Mouse (Mus musculus) c-Kit-positive CD71-positive TER-119-positive erythroid progenitor cells, embryonic 14.5 days (primary cell): ENCODE data around the gene Sdk2.

Experiments used
- DNase-seq: peaks from one replicate; pipeline ENCODE4 v3.0.0-alpha.2; 2013; ENCODE audit warnings: low spot score

Gene Sdk2

DNA sequence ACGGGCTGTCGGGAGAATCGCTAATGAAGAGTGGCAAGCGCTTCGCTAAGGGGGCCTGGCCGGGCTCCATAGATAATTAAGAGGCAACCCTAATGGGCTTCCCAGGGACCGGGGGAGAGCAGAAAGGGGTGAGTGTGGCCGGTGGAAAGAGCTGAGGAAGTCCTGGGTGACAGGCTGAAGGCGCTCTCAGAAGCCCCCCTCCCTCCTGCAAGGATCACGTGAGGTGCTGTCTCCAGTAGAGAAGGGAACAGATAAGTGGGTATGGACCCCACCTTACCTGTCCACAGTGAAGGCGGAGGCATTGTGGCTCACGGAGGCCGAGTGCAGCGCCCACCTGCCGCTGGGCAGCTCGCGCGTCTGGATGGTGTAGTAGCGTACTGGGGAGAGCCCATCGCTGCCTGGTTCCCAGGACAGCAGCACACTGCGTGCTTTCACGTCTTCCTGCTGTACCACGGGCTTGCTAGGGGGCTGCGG lies 238.7 kb downstream of the Sdk2 start:
- DNase-seq: no peak

DNA sequence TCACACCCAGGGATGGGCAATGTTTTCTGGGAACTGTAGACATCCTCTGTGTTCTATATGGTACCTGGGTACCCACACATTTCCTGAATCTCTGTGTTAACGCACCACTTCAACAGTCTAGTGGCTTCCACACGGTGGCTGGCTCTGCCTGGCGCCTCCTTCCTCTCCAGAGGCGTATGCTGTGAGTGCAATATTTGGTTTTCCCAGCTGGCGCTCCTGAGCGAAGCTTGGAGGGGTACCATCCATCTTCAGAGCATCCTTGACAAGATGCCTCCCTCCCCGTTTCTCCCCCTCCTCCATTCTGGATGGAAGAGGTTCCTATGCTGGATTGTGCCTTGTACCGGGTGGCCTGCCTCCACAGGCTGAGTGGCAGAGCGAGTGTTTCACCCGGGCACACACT lies 246.8 kb downstream of the Sdk2 start:
- DNase-seq: no peak

DNA sequence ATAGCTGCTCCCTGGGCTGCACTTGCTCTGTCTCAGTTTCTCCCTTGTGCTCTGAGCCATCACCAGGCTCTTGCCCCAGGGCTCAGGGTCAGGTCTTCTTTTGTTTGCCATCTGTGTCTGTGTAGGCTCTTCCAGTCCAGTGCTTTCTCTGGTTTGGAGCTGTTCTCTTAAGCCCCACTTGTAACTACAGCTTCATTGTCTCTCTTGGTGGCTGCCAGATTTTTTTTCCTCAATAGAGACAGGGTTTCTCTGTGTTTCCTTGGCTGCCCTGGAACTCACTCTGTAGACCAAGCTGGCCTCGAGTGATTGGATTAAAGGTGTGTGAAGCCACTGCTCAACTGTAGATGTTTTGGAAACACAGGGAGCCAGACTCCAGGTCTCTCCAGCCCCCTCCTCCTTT lies 247.8 kb downstream of the Sdk2 start:
- no peak for DNase-seq

DNA sequence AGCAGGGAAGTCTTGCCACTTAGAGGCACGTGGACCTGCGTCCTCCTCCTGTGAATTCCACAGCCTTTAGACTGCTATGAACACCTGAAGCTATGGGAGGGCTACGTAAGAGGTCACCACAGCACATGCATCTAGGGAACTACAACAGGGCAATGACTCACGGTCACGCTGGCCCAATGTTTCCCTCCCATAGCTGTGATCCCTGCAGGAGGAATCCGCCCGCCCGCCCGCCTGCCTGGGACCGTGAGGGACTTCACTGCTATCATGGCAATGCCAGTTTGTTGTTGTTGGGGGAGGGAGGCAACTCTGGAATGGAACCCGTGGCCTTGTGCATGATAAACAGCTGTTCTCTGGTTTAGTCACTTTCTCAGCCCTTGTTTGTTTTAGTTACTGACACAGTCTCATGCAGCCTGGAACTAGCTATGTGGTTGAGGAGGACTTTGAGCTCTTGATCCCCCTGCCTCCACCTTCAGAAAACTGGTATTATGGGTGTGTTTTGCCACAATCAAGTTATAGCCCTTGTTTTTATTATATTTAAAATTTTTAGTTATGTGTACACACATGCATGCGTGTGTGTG lies 249.8 kb downstream of the Sdk2 start:
- DNase-seq: no peak

DNA sequence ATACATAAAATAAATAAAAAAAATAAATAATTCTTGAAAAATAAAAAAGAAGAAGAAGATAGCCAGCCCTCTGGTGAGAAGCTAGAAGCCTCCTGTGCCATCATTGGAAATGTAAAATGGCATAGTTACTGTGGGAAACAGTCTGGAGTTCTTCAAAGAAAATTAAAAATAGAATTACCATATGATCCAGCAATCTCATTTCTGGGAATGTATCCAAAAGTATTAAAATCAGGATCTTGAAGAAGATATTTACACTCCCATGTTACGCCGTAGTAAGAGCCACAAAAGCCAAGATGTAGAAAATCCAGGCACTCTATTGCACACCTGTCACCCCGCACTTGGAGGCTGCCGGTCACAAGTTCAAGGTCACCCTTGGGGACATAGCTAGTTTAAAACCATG lies 250.4 kb downstream of the Sdk2 start:
- no peak for DNase-seq

DNA sequence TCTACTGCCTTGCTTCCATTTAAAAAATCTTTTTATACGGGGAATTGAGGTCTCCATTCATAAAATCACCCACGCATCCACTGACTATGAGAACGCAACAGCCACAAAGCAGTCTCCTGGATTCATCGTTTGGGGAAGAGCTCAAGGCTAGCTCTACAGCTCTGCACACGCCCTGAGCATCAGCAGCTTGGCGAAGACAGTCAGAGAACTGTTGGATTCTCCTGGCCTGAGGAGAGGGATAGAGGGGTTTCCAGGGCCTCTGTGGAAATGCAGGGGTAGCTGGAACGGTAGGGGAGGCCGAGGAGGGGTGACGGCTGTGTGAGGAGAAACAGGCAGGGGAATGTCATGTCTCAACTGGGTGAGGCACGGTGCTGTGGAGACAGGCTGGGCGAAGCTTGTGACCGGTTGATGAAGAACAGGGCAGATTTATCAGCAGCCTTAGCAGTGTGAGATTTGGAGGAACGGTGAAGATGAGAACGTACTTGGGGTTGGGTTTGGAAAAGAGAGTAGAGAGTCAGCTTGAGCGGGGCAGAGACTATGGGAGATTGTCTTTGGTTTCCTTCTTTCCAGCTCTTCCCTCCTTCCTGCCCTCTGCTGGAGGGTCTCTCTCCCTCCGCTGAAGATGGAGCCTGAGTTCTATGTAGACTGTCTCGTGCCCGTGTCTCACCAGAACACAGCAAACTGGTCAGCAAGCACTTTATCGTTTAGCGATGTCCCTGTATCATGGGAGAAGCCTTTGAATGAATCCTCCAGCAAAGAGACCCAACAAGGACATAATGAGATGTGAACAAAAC lies 255.1 kb downstream of the Sdk2 start:
- no peak for DNase-seq

DNA sequence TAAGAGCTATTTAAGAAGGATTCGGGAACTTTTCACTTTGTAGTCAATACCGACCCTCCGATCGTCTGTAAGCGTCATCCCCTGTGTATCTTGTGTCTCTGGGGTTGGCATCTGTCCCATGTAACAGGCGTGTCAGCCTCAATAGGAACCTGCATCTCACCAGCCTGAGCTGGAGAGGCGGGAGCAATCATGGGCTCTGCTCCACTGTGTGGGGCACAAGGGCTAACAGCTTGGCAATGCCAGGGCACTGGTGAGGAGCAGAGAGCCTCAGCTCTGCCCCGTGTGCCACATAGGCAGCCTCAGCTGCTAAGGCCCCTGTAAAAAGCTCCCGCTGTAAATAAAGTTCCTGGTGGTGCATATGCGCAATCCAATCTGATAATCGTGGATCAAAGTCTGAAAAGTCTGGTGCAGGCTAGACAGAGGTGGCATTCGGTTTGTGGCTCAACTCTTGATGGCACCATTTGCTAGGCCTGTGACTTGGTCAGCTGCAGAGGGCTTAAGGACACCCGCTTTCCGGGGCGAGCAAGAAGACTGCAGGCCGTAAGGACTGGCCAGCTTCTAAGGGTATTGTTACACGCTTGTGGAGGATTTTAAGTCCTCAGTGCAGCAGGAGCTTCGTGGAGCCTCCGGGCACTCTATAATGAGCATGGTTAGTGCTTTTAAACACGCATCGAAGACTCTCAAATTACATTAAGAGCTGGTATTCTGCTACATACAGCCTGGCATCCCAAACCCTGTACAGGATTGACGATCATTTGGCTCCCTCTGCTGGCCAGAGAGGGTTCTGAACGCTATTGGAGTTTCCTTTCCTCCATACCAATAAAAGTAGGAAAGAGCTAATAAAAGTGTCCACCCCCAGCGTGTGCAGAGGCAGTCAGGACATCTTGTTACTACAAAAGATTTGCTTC lies 256.0 kb downstream of the Sdk2 start:
- peak; percentile 77 for DNase-seq

DNA sequence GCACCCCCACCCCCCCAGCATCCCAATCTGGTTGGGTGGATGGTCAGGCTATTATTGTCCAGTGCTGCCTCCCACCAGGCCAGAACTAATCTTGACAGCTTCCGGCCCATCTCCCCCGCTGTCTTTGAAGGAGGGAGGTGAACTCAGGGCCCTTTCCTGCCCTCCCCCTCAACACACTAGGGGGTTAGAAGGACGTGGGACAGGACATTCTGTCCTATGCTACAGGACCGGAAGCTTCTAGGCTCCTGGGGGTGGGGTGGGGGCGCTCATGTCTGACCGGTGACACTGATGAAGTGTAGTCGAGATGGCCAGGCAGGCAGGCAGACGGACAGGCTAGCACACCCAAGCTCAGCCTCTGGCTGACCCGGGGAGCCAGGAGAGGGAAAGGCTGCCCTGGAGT lies 259.8 kb downstream of the Sdk2 start:
- DNase-seq: no peak

DNA sequence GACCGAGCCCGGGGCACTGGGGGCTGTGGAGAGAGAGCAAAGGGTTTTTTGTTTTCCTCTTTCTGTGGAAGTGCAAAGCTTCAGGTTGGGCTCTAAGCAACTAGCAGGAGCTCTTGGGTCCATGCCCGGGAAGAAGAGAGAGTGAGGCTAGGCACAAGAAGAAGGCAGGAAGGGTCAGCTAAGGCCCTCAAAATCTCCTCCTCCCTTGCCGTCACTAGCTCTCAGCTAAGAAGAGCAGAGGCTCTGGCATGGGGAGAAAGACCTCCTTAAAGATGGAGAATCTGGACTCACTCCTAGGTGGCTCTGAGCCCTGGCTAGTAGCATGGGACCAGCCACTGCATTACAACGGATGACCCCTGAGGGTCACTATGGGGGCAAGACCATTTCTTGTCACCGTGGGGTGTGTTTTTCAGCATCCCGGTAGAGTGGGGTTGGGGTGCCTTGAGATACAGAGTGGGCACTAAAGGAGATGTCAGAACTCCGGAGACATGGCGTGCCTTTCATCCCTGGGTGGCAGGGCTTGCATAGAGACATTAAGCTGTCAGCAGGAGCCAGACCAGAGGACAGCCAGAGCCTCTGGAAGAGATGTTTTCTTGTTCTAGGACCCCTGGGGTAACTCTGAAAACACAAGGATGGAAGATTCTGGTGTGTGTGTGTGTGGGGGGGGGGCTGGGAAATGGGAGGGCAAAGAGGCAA lies 260.3 kb downstream of the Sdk2 start:
- no peak for DNase-seq

DNA sequence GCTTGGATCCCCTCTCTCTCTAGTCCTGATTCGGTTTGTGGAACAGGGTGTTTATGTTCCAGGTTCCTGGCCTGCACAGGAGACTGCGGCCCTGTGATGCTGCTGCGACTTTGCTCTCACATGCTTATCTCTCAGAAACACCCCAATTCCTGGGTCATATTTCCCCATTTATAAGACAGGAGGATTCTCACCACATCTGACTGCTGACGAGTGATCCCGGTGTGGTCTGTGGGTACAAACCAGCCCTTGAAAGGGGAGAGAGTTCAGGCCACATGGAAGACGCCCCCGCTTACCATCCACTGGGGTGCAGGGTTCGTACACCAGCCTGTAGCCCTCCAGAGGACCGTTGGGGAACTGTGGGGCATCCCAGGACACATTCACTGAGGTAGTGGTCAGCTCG lies 260.9 kb downstream of the Sdk2 start:
- DNase-seq: no peak

DNA sequence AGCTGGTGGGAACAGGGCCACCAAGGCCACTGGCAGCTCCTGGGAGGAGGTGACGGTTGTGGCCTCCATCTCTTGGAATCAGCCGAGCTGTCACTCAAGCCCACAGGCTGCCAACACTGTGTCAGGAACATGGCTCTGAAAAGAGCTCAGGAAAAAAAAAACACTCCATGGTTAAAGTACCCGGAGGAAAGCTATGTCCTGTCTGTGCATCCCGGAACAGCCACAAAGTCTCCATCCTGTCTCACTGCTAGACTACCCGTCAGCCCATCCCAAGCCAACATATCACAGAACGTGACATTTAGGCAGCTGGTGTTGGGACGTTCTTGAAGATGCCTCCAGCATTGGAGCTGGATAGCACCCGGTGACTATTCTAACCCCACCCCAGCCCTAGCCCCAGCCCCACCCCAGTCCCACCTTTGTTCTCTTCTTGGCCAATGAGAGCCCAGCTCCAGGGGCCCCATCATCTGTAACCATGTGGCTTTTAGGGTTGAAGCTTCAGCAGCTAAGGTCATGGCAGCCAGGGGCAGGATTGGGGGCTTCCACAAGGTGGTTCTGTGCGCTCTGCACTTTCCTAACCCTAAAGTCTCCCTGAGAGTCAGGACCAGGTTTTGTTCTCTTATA lies 263.4 kb downstream of the Sdk2 start:
- DNase-seq: no peak

DNA sequence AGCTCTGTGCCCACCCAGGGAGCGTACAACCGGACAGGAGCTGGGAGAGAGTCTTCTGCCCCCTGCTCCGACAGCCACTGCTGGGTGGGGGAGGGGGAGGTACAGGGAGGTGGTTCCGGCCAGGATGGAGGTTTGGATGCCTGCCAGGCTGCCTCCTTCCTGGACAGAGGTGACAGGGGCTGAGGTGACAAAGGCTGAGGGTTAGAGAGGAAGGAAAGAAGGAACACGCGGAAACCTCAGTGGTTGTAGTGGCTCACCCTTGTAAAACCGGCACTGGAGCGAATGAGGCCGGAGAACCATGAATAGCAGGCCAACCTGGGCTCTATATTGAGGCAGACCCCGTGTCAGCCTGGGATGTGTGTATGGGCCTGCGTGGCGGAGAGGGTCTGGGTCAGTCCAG lies 264.4 kb downstream of the Sdk2 start:
- no peak for DNase-seq

DNA sequence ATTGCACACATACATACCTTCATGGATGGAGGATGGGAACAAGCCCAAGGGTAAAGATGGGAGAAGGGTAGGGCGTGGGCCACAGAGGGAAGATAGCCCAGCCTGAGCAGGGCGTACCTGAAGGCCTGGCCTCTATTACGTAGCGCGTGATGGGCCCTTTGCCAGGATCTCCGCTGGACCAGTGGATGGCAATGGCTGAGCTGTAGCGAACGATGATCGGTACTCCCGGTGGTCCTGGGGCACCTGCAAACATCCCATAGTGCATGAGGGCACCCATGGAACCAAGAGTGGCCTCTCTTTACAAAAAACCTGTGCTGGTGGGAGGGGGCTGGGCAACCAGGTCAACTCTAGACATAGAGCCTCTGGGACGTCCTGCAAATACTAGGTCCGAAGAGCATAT lies 266.8 kb downstream of the Sdk2 start:
- no peak for DNase-seq

DNA sequence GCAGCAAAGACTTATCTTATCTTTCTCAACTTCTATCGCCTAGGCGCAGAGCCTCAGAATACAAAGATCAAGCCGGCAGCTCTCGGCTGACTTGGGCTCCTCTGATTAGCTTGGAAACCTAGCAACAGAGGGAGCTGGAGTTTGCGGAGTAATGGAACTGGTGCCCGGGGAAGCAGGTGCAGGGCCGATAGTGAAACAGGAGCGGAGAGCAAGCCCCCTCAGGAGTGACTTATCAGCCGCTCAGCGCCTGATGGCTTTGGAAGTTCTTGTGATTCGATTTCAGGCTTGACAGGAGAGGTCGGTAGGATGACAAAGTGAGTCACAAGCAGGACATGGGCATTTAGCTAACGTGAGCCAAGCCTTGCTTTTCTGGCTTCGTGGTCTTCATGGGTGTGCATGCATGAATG lies 267.8 kb downstream of the Sdk2 start:
- peak; percentile 69 for DNase-seq

DNA sequence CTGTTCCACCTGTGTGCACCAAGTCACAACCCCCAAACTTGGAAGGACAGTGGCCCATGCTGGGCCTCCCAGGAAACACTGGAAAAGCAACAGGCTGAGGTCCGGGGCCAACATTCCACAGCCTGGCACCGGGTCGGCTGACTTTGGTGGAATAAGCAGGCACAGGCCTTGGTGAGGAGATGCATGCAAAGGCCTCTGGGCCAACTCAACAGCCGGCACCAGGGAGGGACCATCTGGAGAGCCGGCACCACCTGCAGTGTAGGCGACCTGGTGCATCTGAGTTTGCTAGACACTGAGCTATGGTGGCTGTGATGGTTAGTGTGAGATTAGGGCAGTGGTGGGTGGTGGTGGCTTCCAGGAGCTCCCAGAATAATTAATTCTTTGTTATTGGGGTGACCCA lies 268.8 kb downstream of the Sdk2 start:
- DNase-seq: no peak

DNA sequence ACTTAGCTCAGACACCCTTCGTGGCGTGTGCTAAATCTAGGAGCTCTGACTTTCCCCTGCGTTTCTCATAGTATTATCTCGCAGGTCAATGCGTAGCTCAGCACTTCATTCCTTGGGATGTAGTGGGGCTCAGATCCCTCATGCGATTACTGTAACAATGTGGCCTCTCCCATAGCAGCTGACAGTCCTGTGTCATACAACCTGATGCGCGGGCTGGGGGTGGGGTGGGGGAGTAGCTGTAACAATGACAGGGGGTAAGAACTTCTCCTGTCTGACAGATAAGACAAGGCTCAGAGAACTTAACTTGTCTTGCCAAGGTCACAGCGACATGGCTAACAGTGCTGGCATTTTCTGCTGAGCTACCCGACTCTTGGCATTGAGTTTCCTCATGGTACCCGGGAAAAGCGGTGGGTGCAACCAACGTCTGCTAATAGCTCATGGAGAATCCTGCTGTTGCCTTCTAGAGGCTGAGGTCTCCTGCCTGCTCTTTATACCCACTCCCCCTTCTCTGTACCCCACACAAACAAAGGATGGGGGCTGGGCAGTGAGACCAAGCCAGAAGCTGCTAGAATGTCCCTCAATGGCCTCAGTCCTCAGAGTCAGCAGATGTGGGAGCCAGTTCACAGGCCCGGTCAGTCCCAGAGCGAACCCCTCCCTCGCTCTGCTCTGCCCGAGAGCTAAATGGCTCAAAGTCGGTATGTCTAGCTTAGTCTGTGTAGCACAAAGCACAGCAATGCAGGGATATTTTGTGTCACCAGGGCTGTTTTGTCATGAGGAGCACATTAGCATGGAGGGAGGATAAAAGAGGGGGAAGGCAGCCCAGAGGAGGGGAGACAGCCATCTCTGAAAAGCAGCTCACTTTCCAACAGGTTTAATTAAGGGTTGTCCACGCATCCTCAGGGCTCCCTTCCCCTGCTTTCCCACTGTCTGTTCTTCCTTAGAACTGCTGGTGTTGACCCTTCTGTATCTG lies 269.5 kb downstream of the Sdk2 start:
- DNase-seq: no peak

DNA sequence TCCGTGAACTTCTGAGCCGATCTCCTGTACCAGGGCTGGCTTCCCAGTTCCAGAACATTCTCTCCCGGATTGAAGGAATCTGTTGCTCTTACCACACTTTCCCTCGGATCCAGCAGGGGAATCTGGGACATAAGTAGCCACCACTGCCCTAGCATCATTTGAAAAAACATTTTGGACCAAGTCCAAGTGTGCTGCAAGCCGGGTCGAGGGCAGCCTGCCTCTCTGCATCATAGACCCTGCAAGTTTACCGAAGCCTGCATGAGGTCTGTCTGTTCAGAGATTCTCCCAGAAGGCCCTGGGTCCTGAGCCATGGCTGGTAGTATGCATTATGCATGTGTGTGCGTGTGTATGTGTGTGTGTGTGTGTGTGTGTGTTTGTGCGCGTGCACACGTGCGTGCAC lies 271.0 kb downstream of the Sdk2 start:
- no peak for DNase-seq

DNA sequence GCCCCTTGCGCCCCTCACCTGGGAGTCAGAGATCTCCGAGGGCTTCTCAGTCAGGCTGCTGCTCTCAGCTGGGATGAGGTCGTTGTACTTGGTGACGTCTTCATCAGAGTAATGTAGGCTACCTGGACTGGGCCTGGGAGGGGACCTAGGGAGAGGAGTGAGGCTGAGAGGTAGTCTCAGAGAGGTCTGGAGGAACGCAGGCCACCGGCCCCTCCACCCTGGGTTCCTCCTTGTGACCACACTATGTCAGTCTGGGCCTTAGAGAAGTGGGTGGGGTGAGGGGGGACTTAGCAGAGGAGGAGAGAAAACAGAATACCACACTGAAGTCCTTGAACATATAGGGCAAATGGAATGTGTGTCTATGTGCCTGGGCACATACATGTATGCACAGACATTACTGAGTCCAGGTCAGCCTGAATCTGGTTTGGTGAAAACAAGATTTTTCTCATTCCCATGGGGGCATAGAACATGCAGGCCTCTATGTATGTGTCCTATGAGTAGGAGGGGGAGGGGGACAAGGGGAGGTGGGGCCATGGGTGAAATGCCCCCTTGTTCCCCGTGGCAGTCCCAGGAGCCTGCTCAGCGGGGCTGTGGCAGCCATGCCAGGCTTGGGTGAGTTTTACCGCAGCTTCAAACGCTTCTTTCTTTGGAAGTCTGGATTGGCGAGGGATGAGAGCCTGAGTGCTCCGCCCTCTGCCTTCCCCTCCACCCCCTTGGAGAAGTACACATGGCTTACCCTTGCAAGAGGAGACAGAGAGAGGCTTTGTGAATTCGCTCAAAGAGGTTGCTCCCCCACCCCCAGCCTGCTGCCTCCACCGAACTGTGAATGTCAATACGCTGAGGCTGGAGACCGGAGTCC lies 275.3 kb downstream of the Sdk2 start:
- no peak for DNase-seq

DNA sequence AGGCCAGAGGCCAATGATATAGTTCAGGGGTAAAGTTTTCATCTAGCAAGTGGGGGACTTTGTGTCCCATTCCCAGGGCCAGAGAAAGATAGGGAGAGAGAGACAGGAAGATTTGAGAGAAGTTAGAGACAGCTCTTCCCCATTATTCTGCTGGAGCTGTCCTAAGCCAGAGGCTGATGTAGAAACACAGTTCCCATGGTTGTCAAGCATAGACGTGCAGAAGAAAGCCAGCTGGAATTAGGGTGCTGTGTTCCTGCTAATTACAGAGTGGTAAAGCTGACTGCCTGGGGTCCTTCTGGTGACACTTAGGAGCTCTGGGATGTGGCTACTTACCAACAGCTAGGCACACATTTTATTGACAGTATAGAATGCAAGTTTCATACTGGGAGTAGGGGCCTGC lies 277.7 kb downstream of the Sdk2 start:
- DNase-seq: no peak
